Mouse (Mus musculus): ENCODE data around the gene Chd6. TPM values are rescaled to one million over a fixed set of nuclear protein-coding genes. Genes with fewer than 3 reads are reported as not detected.

Chd6 gene
- total and polyA plus RNA-seq, 3 experiments: 10.8 to 19.7 (median 14.0) TPM

DNA sequence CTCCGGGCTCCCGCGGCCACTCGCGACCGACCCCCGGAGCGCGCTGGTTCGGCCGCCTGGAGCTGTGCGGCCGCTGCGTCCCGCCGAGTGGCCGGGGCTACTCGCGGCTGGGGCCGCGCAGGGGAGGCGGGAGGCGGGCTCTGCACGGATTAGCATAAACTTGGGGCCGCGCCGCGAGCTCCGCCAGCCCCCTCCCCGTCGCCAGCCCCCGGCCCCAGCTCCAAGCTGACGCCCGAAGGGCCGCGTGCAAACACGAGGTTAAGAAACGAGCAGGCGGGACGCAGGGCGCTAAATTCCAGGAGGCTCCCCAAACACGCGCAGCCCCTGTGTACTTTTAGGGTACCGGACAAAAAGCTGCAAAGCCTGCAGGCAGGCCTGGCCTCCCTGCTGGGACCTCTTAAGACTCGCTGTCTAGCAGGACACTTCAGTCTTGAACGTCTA is 196.6 kb downstream of the Chd6 start, which contains the start of gene Emilin3:
Emilin3 (minus strand) TSS at position 98 of the 441 bp plus-strand sequence.
- Histone ChIP-seq H3K9ac (ENCODE audit: insufficient read depth, low read depth) (no peak within 1 kb of the TSS), H3K4me2 (ENCODE audit: insufficient read depth, low read depth, poor library complexity, severe bottlenecking) (no peak within 1 kb of the TSS), H3K27me3 (replicated peaks) (peaks cover 9% of the 10 kb centered on the region), H3K27ac (ENCODE audit: insufficient read depth, low read depth) (no peak within 1 kb of the TSS), H3K9me3 (replicated peaks; ENCODE audit: low read length) (peaks cover 10% of the 10 kb centered on the region), H3K79me2 (replicated peaks; ENCODE audit: control insufficient read depth, extremely low read depth, insufficient read depth, poor library complexity, severe bottlenecking) (no peaks in the 10 kb centered on the region), H3K4me1 (ENCODE audit: control insufficient read depth in 1 of 2, insufficient read depth in 2 of 2) (peaks cover 12 to 22% of the 10 kb centered on the region in 2 experiments), H3K4me3 (replicated peaks in 1 of 3; ENCODE audit: low read depth in 2 of 3, low read length in 2 of 3, poor library complexity in 1 of 3) (no peak within 1 kb of the TSS), H3K36me3 (replicated peaks in 1 of 2; ENCODE audit: control insufficient read depth in 1 of 2, insufficient read depth in 1 of 2, low read length in 1 of 2) (no peaks in the 10 kb centered on the region)
- dilution Hi-C loops (cut with MboI; ENCODE audit: extremely low pct_ligation_motif_present, extremely low pct_unique_long_range_greater_than_20kb, low sequenced_read_pairs): no loop called here
- in situ Hi-C loops (cut with MboI; ENCODE audit: low pct_ligation_motif_present, low pct_unique_long_range_greater_than_20kb, low sequenced_read_pairs): no loop called here
- DNase-seq (ENCODE audit: extremely low read depth): no peak
- TF ChIP-seq KAT2A (IDR thresholded peaks at IDR 0.05; ENCODE audit: insufficient replicate concordance, low read length) (no peak), GABPA (IDR thresholded peaks at IDR 0.05; ENCODE audit: insufficient replicate concordance, low read depth, low read length) (no peak), ZMIZ1 (IDR thresholded peaks at IDR 0.05; ENCODE audit: low read depth, low read length) (no peak), USF2 (conservative IDR thresholded peaks at IDR 0.05; ENCODE audit: low read depth, low read length) (no peak), ETS1 (conservative IDR thresholded peaks at IDR 0.05; ENCODE audit: low read depth, low read length) (no peak), MYC (IDR thresholded peaks at IDR 0.05; ENCODE audit: low read depth, low read length) (no peak), ZKSCAN1 (IDR thresholded peaks at IDR 0.05; ENCODE audit: borderline replicate concordance, low read depth, low read length) (no peak), USF1 (IDR thresholded peaks at IDR 0.05; ENCODE audit: low read depth, low read length) (no peak), HCFC1 (IDR thresholded peaks at IDR 0.05; ENCODE audit: low read depth, low read length) (no peak), CTCF (conservative IDR thresholded peaks at IDR 0.05 in 1 of 2, IDR thresholded peaks at IDR 0.05 in 1 of 2; ENCODE audit: low read depth in 2 of 2, low read length in 2 of 2) (no peak), RCOR1 (conservative IDR thresholded peaks at IDR 0.05; ENCODE audit: low read depth, low read length) (no peak), MEF2A (IDR thresholded peaks at IDR 0.05; ENCODE audit: borderline replicate concordance, low read depth, low read length) (no peak), CHD2 (IDR thresholded peaks at IDR 0.05; ENCODE audit: low read length) (no peak), MAX (IDR thresholded peaks at IDR 0.05; ENCODE audit: low read length) (no peak), E2F4 (IDR thresholded peaks at IDR 0.05; ENCODE audit: insufficient replicate concordance, low read depth, low read length) (no peak)

DNA sequence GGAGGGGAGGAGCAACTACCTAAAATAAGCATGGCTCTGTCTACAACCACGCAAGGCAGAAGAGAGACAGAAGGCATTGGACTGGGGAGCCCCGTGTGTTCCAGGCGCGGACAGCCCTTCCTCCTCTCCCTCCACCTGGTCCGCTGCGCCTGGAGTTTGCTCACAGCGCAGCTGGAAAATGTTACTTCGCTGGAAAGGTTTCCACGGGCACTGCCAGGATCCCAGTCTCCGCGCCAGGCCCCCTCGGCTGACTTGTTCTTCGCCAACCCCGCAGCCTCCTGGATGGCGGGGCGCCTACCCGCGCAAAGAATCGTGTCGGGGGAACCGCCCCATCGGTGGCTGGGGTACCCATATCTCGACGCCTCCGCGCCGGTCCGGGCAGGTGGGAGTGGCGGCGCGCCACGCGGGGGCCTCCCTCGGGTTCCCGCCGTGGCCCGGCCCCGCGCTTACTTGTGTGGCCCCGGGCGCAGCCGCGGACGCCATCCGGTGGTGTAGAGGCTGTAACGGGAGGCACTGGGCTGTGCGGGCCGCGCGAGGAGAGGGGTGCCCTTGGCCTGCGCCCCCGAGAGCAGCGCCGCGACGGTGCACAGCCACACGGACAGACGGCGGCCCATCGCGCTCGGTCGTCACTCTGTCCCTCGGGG is 197.2 kb downstream of the Chd6 start:
- Histone ChIP-seq H3K27ac (ENCODE audit: insufficient read depth, low read depth) (no peak overlapping the region), H3K79me2 (replicated peaks; ENCODE audit: control insufficient read depth, extremely low read depth, insufficient read depth, poor library complexity, severe bottlenecking) (no peaks in the 10 kb centered on the region), H3K27me3 (replicated peaks) (peaks cover 9% of the 10 kb centered on the region), H3K4me3 (replicated peaks in 1 of 3; ENCODE audit: low read depth in 2 of 3, low read length in 2 of 3, poor library complexity in 1 of 3) (no peak overlapping the region), H3K4me2 (ENCODE audit: insufficient read depth, low read depth, poor library complexity, severe bottlenecking) (no peak overlapping the region), H3K9me3 (replicated peaks; ENCODE audit: low read length) (peaks cover 10% of the 10 kb centered on the region), H3K9ac (ENCODE audit: insufficient read depth, low read depth) (no peak overlapping the region), H3K4me1 (ENCODE audit: control insufficient read depth in 1 of 2, insufficient read depth in 2 of 2) (peaks cover 9 to 16% of the 10 kb centered on the region in 2 experiments), H3K36me3 (replicated peaks in 1 of 2; ENCODE audit: control insufficient read depth in 1 of 2, insufficient read depth in 1 of 2, low read length in 1 of 2) (no peaks in the 10 kb centered on the region)
- no peak for DNase-seq (ENCODE audit: extremely low read depth)
- dilution Hi-C loops (cut with MboI; ENCODE audit: extremely low pct_ligation_motif_present, extremely low pct_unique_long_range_greater_than_20kb, low sequenced_read_pairs) (no loop called here), in situ Hi-C loops (cut with MboI; ENCODE audit: low pct_ligation_motif_present, low pct_unique_long_range_greater_than_20kb, low sequenced_read_pairs) (no loop called here)
- no peak for TF ChIP-seq JUN (IDR thresholded peaks at IDR 0.05; ENCODE audit: insufficient read depth, low read depth, low read length)
- TF ChIP-seq CTCF (conservative IDR thresholded peaks at IDR 0.05 in 1 of 2, IDR thresholded peaks at IDR 0.05 in 1 of 2; ENCODE audit: low read depth in 2 of 2, low read length in 2 of 2): no peak
- no peak for TF ChIP-seq POLR2A (IDR thresholded peaks at IDR 0.05; ENCODE audit: low read depth, low read length)
- TF ChIP-seq MEF2A (IDR thresholded peaks at IDR 0.05; ENCODE audit: borderline replicate concordance, low read depth, low read length): no peak
- TF ChIP-seq SMC3 (IDR thresholded peaks at IDR 0.05; ENCODE audit: low read depth, low read length): no peak
- no peak for TF ChIP-seq MAX (IDR thresholded peaks at IDR 0.05; ENCODE audit: low read length)
- TF ChIP-seq HCFC1 (IDR thresholded peaks at IDR 0.05; ENCODE audit: low read depth, low read length): no peak
- TF ChIP-seq CHD1 (IDR thresholded peaks at IDR 0.05; ENCODE audit: low read depth, low read length): no peak
- no peak for TF ChIP-seq KAT2A (IDR thresholded peaks at IDR 0.05; ENCODE audit: insufficient replicate concordance, low read length)
- TF ChIP-seq RAD21 (IDR thresholded peaks at IDR 0.05; ENCODE audit: low read depth, low read length): no peak
- no peak for TF ChIP-seq ELF1 (IDR thresholded peaks at IDR 0.05; ENCODE audit: low read depth, low read length)
- TF ChIP-seq USF1 (IDR thresholded peaks at IDR 0.05; ENCODE audit: low read depth, low read length): no peak
- no peak for TF ChIP-seq BHLHE40 (IDR thresholded peaks at IDR 0.05; ENCODE audit: low read depth, low read length)
- no peak for TF ChIP-seq MAFK (IDR thresholded peaks at IDR 0.05; ENCODE audit: insufficient replicate concordance, low read length)
- no peak for TF ChIP-seq IRF4 (IDR thresholded peaks at IDR 0.05; ENCODE audit: low read depth, low read length)
- no peak for TF ChIP-seq JUND (conservative IDR thresholded peaks at IDR 0.05; ENCODE audit: low read depth, low read length)
